Mouse (Mus musculus) duodenum, adult 2 months (tissue): ENCODE data around the gene Olfr918. TPM values are rescaled to one million over a fixed set of nuclear protein-coding genes. Genes with fewer than 3 reads are reported as not detected.

Source experiments
- polyA plus RNA-seq: library from polyadenylated mRNA; depleted of rRNA; stranded (reverse); fragments of >200 nt; gene quantifications from 2 replicates; pipeline ENCODE4 v1.2.3, GENCODE M21; 2012; ENCODE audit warnings: low replicate concordance; rRNA removed

The Olfr918 gene
- polyA plus RNA-seq, result not detected in 2 replicates

DNA sequence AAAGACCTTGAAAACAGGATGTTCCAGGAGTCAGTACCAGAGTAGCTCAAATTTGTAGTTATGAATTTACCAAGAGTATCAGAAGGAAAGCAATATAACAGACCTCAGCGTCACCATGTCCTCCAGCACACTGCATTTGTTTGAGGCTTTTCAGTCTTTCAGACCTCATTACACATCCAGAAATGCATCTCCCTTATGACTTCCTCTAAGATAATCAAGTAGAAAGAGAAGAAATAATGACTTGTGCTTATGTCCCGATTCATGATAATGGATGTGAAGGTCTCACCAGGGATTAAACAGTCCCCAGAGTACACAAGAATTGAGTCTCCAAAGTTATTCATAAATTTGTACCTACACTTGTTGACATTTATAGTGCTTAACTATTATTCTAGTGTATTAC is at the start of gene Olfr918:
Olfr918 (minus strand) TSS at position 101 of the 400 bp plus-strand sequence.

DNA sequence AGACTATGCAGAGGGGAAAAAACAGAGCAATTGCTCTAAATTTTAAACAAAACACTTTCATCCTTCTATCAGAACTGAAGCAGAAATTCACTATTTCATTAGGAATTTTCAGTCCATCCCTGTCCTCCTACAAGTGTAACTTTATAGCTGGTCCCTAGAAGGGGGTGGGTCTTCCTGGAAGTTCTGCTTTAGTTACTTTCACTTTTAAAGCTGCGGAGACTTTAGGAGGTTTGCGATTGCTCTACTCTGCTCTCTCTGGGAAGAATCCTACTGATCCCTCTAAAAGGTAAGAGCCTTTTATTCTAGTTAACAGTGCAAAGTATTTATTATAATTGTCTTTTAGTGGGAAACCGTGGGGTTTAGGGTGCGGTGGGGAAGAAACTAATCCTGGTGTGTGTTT is 43.7 kb upstream of the Olfr918 start, which contains the start of gene Vwa5a:
Vwa5a (plus strand) TSS at position 167 of the 400 bp plus-strand sequence.

DNA sequence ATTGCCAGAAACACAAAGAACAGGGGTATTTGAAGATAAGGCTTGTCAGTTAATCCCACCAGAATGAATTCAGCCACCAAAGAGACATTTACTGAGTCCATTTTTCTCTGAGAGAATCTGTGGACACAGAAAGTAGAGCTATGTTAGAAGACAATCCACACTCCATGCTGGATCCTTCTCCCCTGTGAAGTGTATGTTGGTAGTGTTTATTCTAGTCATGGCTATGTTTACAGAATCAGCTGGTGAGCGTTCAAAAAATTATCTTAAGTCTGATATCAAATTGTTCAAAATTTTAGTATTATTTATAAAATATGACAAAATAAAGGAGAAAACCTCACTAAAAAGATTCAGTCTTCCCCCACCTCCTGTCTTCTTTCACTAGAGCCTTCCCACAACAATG is 8.7 kb downstream of the Olfr918 start, which contains the start of gene Olfr917:
Olfr917 (minus strand) TSS at position 101 of the 400 bp plus-strand sequence.

DNA sequence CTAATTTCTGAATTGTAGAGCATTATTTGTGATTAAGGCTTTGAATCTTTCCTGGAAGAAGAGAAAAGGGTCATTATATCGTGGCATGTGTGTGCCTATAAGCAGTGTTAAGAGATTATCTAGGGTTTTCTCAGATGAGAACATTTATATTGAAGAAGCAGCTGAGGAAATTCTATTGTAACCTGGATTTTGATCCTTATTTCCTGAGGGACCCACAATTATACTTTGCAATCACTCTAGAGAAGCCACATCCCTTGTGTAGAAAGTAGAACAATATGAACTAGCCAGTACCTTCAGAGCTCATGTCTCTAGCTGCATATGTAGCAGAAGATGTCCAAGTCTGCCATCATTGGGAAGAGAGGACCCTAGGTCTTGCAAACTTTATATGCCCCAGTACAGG is 14.6 kb downstream of the Olfr918 start, which contains the start of gene Olfr916:
Olfr916 (minus strand) TSS at position 101 of the 400 bp plus-strand sequence.

Other genes with a start within 250 kb of the Olfr918 start
- gene Olfr901, start 245.1 kb downstream of the Olfr918 start, polyA plus RNA-seq, result not detected in 2 replicates
- gene Olfr902, start 226.9 kb downstream of the Olfr918 start, polyA plus RNA-seq, result not detected in 2 replicates
- not detected in 2 replicates for gene Olfr904, start 211.5 kb downstream of the Olfr918 start, polyA plus RNA-seq
- gene Olfr905, start 203.5 kb downstream of the Olfr918 start, polyA plus RNA-seq, result not detected in 2 replicates
- not detected in 2 replicates for gene Olfr906, start 187.5 kb downstream of the Olfr918 start, polyA plus RNA-seq
- not detected in 2 replicates for gene Olfr907, start 178.8 kb downstream of the Olfr918 start, polyA plus RNA-seq
- not detected in 2 replicates for gene Olfr911-ps1, start 153.0 kb downstream of the Olfr918 start, polyA plus RNA-seq
- gene Olfr910, start 136.8 kb downstream of the Olfr918 start, polyA plus RNA-seq, result not detected in 2 replicates
- gene Olfr912, start 94.4 kb downstream of the Olfr918 start, polyA plus RNA-seq, result not detected in 2 replicates
- not detected in 2 replicates for gene Olfr913, start 81.8 kb downstream of the Olfr918 start, polyA plus RNA-seq
- gene Olfr914, start 69.5 kb downstream of the Olfr918 start, polyA plus RNA-seq, result not detected in 2 replicates
- gene Olfr916, start 14.7 kb downstream of the Olfr918 start, polyA plus RNA-seq, result not detected in 2 replicates
- not detected in 2 replicates for gene Olfr917, start 8.8 kb downstream of the Olfr918 start, polyA plus RNA-seq
- gene Olfr919, start 29.1 kb upstream of the Olfr918 start, polyA plus RNA-seq, result not detected in 2 replicates
- gene Vwa5a, start 43.7 kb upstream of the Olfr918 start, polyA plus RNA-seq, result 3.4 and 4.1 TPM in 2 replicates
- gene Olfr920, start 77.7 kb upstream of the Olfr918 start, polyA plus RNA-seq, result 0.02 TPM in 1 of 2 replicates, not detected in the other
- gene Olfr921, start 98.5 kb upstream of the Olfr918 start, polyA plus RNA-seq, result not detected in 2 replicates
- gene Olfr922, start 140.0 kb upstream of the Olfr918 start, polyA plus RNA-seq, result not detected in 2 replicates
- not detected in 2 replicates for gene Olfr923, start 151.9 kb upstream of the Olfr918 start, polyA plus RNA-seq
- not detected in 2 replicates for gene Olfr924, start 169.8 kb upstream of the Olfr918 start, polyA plus RNA-seq
- not detected in 2 replicates for gene Olfr26, start 180.5 kb upstream of the Olfr918 start, polyA plus RNA-seq
- not detected in 2 replicates for gene Olfr926, start 202.5 kb upstream of the Olfr918 start, polyA plus RNA-seq